Mouse (Mus musculus): ENCODE measurements around the gene Glra4.

GRCm38 (mm10) chrX:136744663-136745062 is 35.3 kb downstream of the Glra4 start:
- TF ChIP-seq CTCF (IDR thresholded peaks at IDR 0.05; ENCODE audit: borderline replicate concordance, extremely low read depth, insufficient read depth, insufficient read length) (no peak), POLR2A (IDR thresholded peaks at IDR 0.05; ENCODE audit: borderline replicate concordance, extremely low read depth, insufficient read depth, insufficient read length, poor library complexity, severe bottlenecking) (no peak)

Measured in brain, embryonic 14.5 days (tissue).